Mouse (Mus musculus) G1E (cell line): ENCODE measurements around the gene Ctcf.

ENCODE experiments used
- CTCF ChIP-seq: IDR thresholded peaks from 2 replicates; pipeline ENCODE4 v1.5.1; 2012; ENCODE audit warnings: low read depth, low read length, inconsistent platforms, mixed read lengths
- GATA1 ChIP-seq: IDR thresholded peaks from 2 replicates; pipeline ENCODE4 v1.6.1; 2012; ENCODE audit warnings: borderline replicate concordance, low read length, inconsistent platforms, mixed read lengths
- GATA2 ChIP-seq: IDR thresholded peaks from 2 replicates; pipeline ENCODE4 v1.6.1; 2012; ENCODE audit warnings: low read depth, low read length, inconsistent platforms, borderline replicate concordance

DNA sequence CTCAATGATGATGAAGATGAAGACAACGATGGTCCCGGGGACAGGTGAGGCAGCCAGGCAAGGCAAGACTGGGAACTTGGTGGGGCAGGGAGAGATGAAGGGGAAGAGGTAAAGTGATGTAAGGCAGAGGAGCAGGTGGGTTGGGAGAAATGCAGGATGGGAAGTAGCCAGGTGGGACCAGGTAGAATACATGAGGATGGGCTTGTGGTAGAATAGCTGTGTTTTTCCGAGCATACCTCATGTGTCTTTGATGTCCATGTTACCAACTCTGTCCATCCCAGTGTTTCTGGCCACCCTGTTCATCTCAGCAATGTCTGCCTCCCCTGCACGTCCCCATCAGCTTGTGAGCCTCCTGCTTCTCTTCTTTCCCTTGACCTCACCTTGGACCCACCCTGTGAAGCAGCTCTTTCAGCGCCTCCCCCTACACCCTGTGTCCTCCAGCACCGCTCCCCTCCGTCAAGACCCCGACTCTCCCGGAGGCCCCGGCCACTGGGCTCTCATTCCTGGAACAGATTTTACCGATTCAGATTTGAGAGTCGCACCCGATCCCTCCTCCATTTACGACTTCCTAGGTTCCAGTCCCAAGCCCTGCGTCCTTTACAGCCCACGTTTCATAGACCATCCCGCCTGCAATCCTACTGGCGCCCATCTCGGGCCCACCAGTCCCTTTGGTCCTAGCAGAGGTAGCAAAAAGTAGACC lies 17.3 kb upstream of the Ctcf start:
- TF ChIP-seq GATA1: no peak
- TF ChIP-seq CTCF: no peak
- TF ChIP-seq GATA2: no peak
